Mouse (Mus musculus) CD4-positive, CD25-positive, alpha-beta regulatory T cell, adult 2 months (primary cell): ENCODE results near the gene Grhl3.

Experiments
- DNase-seq: peaks from one replicate; pipeline ENCODE4 v3.0.0-alpha.2; 2012; ENCODE audit warnings: low read depth, low spot score

Gene Grhl3

DNA sequence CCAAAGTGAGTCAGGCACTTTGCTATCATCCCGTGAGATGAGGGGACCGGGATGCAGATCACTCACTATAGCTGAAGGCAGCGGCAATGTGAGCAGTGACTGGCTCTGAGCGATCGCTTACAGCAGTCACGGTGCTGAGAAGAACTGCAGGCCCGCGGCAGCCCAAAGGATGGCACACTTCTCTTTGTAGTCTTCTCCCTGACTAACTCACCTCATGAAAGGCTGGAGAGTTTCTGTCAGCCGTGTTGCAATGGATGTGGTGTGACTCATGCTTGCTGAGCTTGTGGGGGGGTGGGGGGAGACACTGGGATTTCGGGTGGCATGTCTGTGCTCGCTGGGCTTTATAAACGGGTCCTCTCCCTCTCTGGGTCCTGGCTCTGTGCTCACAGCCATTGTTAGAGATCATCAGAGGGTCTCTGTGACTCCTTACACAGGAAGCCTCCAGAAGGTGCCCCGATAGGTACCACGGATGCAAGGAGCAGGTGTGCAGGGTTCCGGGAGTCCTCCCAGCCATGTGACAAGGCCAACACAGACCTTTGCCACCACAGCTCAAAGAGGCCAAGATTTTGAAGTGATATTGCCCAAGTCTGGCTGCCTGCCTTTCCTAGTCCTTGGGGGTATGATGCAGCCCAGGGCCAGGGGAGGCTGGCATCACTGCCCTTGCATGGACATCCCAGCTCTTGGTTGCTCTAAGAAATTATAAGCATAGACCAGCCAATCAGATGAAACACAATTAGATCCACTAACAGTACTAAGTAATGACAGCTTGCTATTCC lies 2.1 kb upstream of the Grhl3 start:
- DNase-seq, result no peak

DNA sequence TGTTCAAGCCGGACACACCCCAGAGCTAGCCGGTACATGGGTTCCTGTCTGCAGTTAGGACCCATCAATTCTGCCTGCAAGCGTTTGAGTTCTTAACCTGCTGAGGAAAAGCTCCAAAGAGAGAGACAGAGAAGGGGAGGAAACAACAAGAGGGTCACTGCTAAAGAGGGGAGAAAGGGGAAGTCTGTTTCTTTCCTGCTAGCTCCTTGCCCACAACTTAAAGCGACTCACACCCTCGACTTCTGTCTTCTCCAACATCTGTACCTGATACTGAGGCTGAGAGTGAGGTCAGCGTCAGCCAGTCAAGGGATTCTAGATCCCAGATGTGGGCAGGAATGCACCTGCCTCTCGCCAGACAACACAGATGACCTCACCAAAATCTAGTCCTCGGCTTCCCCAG lies 1.2 kb downstream of the Grhl3 start:
- no peak for DNase-seq

DNA sequence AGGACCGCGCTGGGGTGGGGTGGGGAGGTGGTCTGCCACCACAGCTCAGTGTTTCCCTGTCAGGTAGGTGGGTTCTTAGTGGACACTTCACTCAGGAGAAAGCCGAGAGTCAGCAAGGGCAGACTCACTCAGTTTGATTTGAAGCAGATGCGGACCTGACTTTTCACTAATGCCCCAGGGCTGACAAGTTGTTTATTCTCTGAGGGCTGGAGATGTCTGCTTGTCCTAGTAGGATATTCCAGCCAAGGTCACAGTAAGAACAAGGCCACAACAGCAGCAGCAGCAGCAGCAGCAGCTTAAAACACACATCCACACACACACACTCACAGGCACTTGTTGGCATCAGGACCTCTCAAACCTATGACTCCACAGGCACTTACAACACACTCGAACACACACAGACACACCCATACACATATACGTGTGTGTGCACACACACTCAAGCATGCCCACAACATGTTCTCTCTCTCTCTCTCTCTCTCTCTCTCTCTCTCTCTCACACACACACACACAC lies 2.3 kb downstream of the Grhl3 start:
- no peak for DNase-seq

DNA sequence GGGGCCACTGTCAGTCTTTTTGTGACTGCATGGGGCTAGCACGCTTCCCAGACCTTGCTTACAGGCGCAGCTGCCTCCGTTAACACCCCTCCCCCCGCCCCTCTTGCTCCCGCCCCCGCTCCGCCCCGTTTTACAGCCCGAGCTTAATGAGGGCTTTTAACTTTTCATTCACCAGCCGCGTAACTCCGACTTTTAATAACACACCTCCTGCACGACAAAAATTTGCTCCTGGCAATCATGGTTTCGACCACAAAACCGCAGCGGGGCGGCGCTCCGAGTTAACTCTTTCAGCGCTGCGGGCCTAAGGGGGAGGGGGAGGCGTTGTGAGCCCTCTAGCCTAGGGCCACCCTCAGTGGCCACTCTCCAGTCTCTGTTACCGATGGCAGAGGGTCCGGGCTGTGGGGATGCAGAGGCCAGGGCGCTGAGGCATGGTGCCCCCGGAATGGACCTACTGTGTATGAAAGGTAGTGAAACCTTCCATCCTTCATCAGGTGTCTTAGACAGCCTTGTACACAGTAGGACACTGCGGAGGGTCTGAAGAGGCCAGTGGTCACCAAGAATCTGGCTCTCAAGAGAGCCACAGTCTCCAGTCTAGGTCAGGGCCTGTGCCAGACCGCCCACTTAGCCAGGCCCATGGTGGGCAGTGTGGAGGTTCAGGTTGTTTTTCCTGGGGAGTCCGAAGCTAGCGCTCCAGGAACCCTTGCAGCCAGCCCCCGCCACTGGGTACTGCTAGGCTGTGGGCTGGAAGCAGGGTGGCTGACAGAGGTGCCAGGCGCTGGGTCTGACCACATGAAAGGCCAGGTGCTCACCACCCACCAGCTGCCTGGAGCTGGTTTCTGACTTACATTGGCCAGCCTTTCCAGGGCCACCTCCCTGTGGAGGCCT lies 3.0 kb downstream of the Grhl3 start:
- DNase-seq, result peak; percentile 72

DNA sequence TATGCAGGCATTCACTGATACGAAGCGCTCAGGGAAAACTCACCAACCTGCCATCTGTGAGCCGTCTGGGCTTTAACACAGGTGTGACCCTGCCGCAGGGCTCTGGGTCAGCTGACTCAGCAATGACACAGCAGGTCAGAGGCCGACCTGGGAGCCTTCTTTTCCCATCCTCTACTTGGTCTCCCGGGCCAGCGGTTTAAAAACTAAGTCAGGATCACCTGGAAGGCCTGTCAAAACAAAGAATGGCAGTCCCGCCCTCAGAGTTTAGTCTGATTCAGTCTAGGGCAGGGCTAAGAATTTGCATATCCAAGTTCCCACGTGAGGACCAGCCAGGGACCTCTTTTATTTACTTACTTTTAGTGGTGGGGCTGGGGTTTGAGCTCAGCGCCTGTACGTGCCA lies 4.2 kb downstream of the Grhl3 start:
- DNase-seq, result no peak

DNA sequence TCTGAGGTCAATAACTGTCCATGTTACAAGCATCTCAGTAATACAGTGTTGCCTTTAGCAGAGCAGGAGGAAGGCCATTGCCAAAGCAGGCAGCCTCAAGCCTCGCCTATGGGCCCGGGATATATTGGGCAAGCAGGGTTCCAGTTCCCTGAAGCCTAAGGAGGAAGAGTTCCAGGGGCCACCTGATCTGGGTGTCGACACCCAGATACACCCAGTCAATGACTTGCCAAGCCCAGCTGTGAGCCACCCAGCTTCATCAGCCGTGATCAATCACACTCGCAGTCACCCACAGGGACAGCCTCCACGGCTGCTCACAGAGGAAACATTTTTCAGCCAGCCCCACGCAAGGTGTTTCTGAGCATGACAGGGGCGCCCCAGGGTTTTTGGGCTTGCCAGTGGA lies 5.9 kb downstream of the Grhl3 start:
- DNase-seq, result no peak

DNA sequence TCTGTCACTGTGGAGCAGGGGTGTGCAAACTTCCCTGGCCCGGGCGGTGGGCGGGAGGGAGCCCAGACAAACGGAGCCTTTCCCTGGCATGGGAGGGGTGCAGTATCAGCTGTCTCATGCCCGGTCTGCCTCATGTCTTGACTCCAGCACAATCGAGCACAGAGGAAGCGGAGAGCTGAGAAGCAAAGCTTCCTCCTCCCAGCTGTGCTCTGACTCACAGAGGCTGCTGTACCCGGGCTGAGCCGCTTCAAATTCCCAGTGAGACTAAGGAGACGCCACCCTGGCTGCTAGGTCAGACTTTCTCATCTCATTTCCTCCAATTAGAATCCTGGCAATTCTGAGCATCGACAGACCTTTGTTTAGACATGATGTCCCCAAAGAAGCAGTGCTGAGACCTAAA lies 6.4 kb downstream of the Grhl3 start:
- no peak for DNase-seq

DNA sequence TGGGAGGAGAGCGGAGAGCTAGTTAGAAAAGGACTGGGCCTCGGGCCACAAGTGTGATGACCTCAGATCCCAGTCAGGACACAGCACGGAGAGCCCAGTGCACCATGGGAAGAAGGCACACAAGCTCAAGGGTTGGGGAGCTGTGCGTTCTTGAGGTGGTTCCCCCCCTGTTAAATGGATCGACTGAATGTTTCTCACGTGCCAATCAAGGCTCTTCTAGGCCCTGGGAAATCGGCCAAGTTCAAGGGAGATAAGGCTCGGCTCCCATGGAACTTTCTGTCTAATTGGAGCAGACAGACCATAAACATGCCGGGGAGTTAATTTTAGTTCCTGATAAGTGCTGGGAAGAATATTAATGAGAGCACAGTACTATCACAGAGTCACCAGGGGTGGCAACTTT lies 8.0 kb downstream of the Grhl3 start:
- no peak for DNase-seq

DNA sequence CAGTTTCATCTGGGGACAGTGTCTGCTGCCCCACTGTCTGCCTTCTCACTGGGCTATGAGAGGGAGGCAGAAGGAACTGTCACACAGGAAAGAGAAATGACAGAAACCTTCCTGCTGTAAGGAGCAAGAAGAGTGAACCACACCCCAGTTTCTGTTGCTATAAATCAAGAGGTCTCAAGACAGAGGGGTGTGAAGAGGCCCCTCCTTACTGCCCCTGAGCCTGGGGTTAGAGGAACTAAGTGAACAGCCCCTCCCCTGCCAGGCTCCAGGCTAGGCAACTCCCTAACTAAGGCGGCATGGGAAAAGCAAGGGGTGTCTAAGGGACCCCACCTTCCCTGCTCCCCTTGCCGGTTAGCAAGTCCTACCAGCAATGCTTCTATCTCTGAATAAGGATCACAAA lies 9.6 kb downstream of the Grhl3 start:
- no peak for DNase-seq

DNA sequence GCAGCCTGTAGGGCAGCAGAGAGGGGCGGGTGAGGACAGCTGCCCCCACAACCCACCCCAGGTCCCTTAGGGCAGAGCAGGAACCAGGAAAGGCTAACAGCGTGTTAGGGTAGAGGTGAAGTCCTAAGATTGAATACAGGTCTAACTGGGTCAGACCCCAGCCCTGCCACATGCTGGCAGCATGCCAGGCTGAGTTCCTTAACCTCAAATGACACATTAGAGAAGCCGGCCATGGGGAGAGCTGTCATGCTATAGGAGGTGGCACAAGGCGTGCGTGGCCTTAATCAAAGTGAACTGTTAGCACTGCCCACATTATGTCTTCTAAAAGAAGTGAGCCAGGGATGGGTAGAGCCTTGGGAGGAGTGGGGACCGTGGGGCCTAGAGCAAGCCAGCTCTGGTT lies 24.1 kb downstream of the Grhl3 start:
- no peak for DNase-seq

DNA sequence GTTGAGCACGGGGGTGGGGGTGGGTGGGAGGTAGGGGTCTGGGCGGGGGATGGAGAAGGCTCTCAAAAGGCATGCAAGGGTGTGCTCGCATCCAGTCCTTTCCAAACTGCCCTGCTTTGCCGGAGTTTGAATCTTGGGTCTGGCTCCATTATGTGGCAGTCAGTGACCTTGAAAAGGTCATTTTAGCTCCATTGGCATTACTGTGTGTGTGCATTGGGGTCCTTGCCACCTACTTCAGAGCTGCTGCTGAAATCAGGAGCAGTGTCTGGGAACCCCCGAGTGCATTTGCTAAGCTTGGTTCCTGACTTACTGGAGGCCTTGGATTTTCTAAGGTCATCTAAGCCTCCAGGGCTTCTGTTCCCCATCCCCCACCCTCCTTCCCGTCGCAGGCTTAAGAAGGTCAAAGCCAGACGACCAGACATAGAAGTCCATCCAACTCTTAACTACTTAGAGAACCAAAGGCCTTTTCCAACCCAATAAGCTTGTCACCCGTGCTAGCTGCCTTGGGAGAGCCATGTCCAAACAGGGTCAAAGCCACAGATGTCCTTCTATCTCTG lies 24.8 kb downstream of the Grhl3 start:
- no peak for DNase-seq

DNA sequence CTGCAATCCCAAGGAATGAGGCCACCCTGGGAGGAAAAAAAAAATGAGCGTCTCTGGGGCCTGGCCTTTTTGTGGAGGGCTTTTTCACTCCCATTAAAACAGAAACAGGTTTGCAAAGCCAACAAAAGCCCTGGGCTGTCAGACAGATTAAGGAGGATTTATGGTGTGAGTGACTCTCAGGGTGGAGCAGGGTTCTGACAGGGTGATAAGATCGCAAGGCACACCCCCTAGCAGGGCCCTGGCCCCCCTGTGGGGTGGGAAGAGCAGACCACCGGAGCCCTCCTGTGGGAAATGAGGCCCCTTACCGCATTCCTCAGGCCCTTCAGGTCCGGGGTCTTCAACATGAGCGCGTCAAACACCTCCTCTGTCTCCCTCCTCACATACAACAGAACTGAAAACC lies 25.3 kb downstream of the Grhl3 start:
- DNase-seq, result no peak

DNA sequence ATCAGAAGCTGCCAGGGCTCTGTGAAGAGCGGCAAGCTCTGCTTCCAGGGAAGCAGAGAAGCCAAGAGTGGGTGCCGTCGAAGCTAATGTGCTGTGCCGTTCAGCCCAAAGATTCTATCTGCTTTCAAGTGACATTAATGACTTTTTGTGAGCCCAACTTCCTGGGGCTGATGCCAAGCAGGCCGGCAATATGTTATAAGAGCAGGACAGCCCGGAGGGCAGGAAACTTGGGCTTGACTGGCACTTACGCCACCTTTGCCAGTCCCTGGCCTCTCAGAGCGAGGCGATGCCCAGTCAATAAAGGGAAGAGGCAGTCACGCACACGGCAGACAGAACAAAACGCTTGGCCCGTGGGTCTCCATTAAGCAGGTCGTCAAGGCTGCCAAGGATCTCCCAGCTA lies 25.9 kb downstream of the Grhl3 start:
- DNase-seq, result no peak

DNA sequence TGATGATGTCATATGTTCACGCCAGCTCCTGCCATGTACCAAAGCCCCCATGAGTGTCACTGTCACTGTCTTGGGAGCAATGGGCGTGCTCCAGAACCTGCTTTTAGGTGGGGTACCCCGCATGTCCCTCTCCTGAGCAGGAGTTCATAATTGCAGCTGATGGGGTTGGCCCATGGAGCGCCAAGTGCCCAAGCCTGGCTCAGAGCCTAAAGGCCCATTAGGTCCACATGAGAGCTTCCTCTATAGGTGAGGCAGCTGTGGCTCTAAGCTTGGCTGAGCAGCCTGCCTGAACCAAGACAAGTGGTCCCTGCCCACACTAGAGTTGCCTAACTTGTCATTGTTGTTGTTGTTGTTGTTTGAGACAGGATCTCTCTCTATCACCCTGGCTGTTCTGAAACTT lies 26.6 kb downstream of the Grhl3 start:
- no peak for DNase-seq

DNA sequence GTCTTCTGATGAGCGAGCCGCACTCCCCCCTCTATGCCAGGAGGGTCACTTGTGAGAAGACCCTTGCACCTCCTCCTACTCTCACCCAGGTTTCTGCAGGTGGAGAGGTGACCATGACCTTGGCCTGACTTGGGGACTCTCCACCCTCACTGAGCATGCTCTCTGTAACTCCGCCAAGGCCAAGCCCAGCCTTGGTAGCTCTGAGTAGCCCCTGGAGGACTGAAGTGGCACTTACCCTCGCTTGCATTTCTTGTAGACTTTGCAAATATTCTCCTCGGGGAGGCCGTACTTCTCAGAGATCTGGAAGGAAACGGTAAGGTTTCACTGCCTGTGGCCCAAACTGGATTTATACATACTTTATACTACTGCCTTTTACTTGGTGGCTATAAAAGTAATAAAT lies 27.4 kb downstream of the Grhl3 start:
- DNase-seq, result no peak

DNA sequence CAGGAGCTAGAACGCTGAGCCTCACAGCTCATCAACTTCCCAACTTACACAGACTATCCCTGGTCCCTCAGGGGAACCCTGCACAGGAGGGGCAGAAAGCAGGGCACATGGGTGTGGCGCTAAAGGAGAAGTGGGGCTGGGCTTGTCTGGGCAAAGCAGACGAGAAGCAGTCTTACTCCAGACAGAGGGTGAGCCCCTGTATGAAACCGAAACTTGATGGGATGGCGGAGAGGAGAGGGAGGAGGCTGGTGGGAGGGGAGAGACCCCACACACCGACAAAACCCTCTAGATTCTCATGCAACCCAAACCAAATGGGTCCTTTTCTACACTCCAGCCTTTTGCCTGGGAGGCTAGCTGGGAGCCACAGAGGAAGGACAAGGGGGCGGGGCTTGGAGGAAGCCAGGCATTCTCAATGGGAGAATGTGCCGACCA lies 28.3 kb downstream of the Grhl3 start:
- DNase-seq, result peak; percentile 25

DNA sequence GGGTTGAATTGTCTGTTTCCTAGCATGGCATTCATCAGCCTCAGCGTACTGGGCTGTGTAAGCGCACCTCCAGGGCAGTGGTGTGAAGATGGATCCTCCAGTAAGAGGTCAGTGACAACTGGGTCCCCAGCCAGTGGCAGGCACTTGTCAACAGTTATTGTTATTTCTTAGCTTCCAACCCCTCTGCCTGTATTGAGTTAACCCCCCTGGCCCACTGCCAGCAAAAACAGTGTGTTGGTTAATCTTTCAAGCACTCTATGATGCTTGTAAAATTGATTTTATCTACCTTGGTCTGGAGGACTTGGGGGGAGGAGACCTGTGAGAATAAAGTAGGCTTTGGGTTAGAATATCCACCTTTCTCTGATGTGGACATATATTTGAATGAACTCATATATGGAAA lies 29.1 kb downstream of the Grhl3 start:
- DNase-seq, result no peak

DNA sequence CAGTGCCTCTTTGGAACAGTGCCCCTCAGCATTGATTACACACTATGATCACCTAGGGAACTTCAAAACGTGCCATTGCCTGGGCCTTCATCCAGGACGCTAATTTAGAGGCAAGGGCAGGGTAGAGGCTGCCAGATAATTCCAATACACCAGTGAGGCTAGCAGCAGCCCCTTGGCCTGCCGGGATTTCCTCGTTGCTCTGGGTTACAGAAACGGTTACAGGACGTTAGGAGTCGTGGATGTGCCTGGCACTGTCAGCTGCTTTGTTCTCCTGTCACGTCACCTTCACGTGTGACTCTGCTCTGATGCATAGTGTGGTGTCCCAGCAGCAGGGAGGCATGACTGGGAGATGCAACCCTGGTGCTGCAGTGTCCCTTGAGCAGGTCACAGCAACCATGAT lies 33.4 kb downstream of the Grhl3 start:
- no peak for DNase-seq

DNA sequence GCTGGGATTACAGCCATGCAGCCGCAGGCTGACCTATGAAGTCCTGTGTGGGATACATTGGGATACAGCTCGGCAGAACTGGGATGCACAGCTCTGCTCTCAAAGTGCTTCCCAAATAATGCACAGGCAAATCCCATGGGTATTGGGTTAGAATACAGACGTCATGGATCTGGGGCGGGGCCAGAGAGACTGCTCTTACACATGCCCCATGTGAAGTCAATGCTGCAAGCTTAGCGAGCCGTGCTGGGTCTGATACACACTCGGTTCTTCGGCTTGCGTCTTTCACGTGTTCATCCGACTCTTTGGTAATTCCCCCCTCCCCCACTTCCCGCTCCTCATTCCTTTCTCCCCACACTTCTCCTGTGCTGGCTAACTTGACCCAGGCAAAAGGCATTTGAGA lies 34.4 kb downstream of the Grhl3 start:
- no peak for DNase-seq

DNA sequence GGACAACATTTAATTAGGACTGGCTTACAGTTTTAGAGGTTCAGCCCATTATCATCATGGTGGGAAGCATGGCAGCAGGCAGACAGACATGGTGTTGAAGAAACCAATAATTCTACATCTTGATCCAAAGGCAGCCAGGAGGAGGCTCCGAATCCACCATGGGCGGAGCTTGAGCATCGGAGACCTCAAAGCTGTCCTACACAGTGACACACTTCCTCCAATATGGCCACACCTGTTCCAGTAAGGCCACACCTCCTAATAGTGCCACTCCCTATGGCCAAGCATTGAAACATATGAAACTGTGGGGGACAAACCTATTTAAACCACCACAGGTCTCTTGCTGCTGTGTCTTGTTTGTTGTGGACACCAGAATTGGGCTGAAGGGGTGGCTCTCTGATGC lies 38.4 kb downstream of the Grhl3 start:
- DNase-seq, result no peak

DNA sequence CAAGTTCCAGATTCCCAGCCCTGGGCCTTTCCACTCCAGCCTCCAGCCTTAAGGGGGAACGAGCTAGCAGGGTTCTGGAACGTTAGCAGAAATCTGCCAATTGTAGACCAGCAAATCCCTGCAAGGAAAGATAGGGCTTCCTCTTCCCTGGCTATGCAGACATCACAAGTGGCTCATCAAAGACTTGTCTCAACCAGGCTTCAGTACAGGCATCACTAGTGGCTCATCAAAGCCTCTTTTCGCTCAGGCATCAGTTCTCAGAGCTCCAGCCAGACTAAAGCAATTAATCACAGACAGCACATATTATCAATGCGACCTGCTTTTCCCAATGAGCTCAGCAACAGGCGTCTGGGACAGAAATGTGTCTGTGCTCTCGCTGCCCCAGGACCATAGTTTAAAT lies 40.4 kb downstream of the Grhl3 start:
- no peak for DNase-seq

DNA sequence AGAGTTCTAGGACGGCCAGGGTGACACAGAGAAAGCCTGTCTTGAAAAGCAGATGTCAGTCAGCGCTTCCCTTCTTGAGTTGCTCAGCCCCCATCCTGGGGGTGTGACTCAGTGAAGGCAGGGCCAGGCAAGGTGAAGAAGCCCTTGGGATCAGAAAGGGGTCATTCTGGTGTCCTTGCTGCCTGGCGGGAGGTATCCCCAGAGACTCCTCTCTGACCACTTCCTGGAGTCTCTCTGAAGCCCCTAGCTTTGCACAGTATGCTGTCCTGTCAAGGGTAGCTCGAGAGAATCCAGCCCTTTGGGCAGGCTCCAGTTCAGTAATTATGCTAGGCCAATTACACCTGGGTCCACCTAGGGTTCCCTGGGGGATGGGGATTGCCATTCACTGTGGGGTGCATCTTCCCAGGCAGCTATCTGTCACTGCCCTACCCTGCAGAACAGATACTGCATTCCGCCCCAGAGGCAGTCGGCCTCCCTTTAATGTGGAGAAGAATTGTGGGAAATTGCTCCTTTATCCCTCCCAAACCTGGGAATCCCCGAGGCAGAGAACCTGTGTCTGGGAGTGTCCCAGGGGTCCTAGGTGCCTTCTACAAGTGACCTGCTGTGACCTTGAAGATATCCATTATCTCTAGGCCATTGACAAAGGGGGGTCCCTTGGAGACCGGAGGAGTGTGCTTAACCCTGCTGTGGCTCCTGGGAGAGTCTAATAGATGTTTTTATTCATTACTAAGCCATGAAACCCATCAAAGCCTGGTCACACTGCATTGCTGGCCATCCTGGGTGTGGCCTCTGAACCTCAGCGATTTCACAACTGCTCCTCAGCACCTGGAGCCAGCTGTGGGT lies 41.4 kb downstream of the Grhl3 start:
- DNase-seq, result no peak
